Mouse (Mus musculus): ENCODE results near the gene Nf2.

- TF ChIP-seq POLR2A (IDR thresholded peaks at IDR 0.05; ENCODE audit: control insufficient read depth, low read depth, low read length): no peak
- TF ChIP-seq CTCF (IDR thresholded peaks at IDR 0.05; ENCODE audit: control insufficient read depth, insufficient read depth, insufficient replicate concordance, low read depth, low read length): no peak
Measured at GRCm38 (mm10) chr11:4831066-4831465, 18.3 kb downstream of the Nf2 start.
